Mouse (Mus musculus): ENCODE measurements around the gene Cdc42bpa.

DNA sequence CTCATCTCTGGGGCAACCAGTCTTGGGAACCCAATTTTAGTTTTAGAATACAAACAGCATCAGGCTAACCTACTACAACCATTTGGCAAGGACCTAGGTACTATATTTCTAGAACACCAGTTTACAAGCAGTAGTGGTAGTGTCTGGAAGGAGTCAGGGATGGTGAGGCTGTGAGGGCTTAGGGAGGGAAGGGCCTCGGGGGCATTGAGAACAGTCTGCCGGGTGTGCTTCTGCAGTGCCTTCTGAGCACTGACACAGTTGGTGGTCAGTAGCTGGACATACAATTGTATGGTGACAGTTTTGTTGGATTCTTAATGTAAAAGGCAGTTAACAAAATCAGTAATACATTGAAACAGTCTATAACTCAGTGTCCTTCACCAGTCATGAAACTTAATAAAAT lies 200.3 kb downstream of the Cdc42bpa start:
- no peak for TF ChIP-seq CTCF (IDR thresholded peaks at IDR 0.05; ENCODE audit: insufficient read depth, low read depth, low read length)
- TF ChIP-seq POLR2A (IDR thresholded peaks at IDR 0.05; ENCODE audit: insufficient read depth, low read depth, low read length) = no peak

Data from olfactory bulb, adult 2 months (tissue).